Mouse (Mus musculus): ENCODE measurements around the gene Unc13a. TPM values are rescaled to one million over a fixed set of nuclear protein-coding genes. Genes with fewer than 3 reads are reported as not detected.

Gene Unc13a
- total RNA-seq, 2 experiments from 2014 or later, result 204 to 221 TPM

GRCm38 (mm10) chr8:71629096-71629697 lies 42.4 kb downstream of the Unc13a start:
- intact Hi-C loops (cut with DNase I), result no loop called here
- DNase-seq, result peak; percentile 94

- no peak for DNase-seq
- intact Hi-C loops (cut with DNase I), result no loop called here
Observed at GRCm38 (mm10) chr8:71628396-71629095, 43.0 kb downstream of the Unc13a start.

- no peak for DNase-seq
- intact Hi-C loops (cut with DNase I), result no loop called here
Observed at GRCm38 (mm10) chr8:71627265-71628099, 44.1 kb downstream of the Unc13a start.

GRCm38 (mm10) chr8:71626753-71627152 lies 44.8 kb downstream of the Unc13a start:
- intact Hi-C loops (cut with DNase I), result no loop called here
- no peak for DNase-seq

GRCm38 (mm10) chr8:71625088-71625487 lies 46.5 kb downstream of the Unc13a start:
- intact Hi-C loops (cut with DNase I), result no loop called here
- no peak for DNase-seq

- no peak for DNase-seq
- intact Hi-C loops (cut with DNase I), result no loop called here
Observed at GRCm38 (mm10) chr8:71619786-71620185, 51.8 kb downstream of the Unc13a start.

GRCm38 (mm10) chr8:71613418-71613817 lies 58.1 kb downstream of the Unc13a start:
- DNase-seq, result no peak
- intact Hi-C loops (cut with DNase I), result no loop called here

GRCm38 (mm10) chr8:71612141-71612540 lies 59.4 kb downstream of the Unc13a start:
- DNase-seq, result no peak
- intact Hi-C loops (cut with DNase I), result no loop called here

- intact Hi-C loops (cut with DNase I), result no loop called here
- DNase-seq, result peak; percentile 97
Observed at GRCm38 (mm10) chr8:71610822-71611651, 60.5 kb downstream of the Unc13a start, which contains the start of gene Colgalt1. Gene Colgalt1, plus strand, starts transcription at chr8:71610998.

GRCm38 (mm10) chr8:71604021-71604420 lies 67.5 kb downstream of the Unc13a start:
- intact Hi-C loops (cut with DNase I), result no loop called here
- no peak for DNase-seq

GRCm38 (mm10) chr8:71602666-71603334 lies 68.8 kb downstream of the Unc13a start:
- no peak for DNase-seq
- intact Hi-C loops (cut with DNase I), result no loop called here

GRCm38 (mm10) chr8:71601939-71602665 lies 69.5 kb downstream of the Unc13a start:
- intact Hi-C loops (cut with DNase I), result no loop called here
- DNase-seq, result no peak

- intact Hi-C loops (cut with DNase I), result loop anchor here (5.0 kb wide), 1 partner anchor 37 kb away; no protein-coding TSS in a partner anchor
- no peak for DNase-seq
Observed at GRCm38 (mm10) chr8:71598841-71599240, 72.7 kb downstream of the Unc13a start.

GRCm38 (mm10) chr8:71598375-71598774 lies 73.2 kb downstream of the Unc13a start:
- intact Hi-C loops (cut with DNase I), result loop anchor here (5.0 kb wide), 1 partner anchor 36 kb away; no protein-coding TSS in a partner anchor
- no peak for DNase-seq

GRCm38 (mm10) chr8:71597451-71597850 lies 74.1 kb downstream of the Unc13a start, which contains the start of gene Fam129c:
Gene Fam129c, plus strand, starts transcription at chr8:71597648.
- intact Hi-C loops (cut with DNase I), result loop anchor here (5.0 kb wide), 1 partner anchor 35 kb away; no protein-coding TSS in a partner anchor
- no peak for DNase-seq

GRCm38 (mm10) chr8:71596798-71597197 lies 74.8 kb downstream of the Unc13a start:
- no peak for DNase-seq
- intact Hi-C loops (cut with DNase I), result loop anchor here (5.0 kb wide), 1 partner anchor 34 kb away; no protein-coding TSS in a partner anchor

- intact Hi-C loops (cut with DNase I), result loop anchor here (5.0 kb wide), 1 partner anchor 34 kb away; no protein-coding TSS in a partner anchor
- DNase-seq, result no peak
Observed at GRCm38 (mm10) chr8:71596384-71596783, 75.2 kb downstream of the Unc13a start.

- intact Hi-C loops (cut with DNase I), result loop anchor here (5.0 kb wide), 1 partner anchor 34 kb away; no protein-coding TSS in a partner anchor
- peak; percentile 93 for DNase-seq
Observed at GRCm38 (mm10) chr8:71595862-71596261, 75.7 kb downstream of the Unc13a start.

GRCm38 (mm10) chr8:71594324-71594722 lies 77.2 kb downstream of the Unc13a start:
- intact Hi-C loops (cut with DNase I), result no loop called here

More at GRCm38 (mm10) chr8:71594324-71594722, 77.2 kb downstream of the Unc13a start:
- DNase-seq, result no peak

All from left cerebral cortex, postnatal 4 days (tissue).